Mouse (Mus musculus) cerebellum, adult 2 months (tissue): Measurements from ENCODE around the gene Efcab6.

Experiments used
- CTCF ChIP-seq: fragments of 200-500 bp; IDR thresholded peaks from 2 replicates; pipeline ENCODE4 v1.5.1; 2011; ENCODE audit warnings: low read depth, mild to moderate bottlenecking, control low read depth, low read length, moderate library complexity, borderline replicate concordance; ENCODE audit not compliant: insufficient read depth
- POLR2A ChIP-seq: fragments of 200-500 bp; IDR thresholded peaks from 2 replicates; pipeline ENCODE4 v1.6.1; 2011; ENCODE audit warnings: low read length, control low read depth, borderline replicate concordance; ENCODE audit not compliant: insufficient read depth

DNA sequence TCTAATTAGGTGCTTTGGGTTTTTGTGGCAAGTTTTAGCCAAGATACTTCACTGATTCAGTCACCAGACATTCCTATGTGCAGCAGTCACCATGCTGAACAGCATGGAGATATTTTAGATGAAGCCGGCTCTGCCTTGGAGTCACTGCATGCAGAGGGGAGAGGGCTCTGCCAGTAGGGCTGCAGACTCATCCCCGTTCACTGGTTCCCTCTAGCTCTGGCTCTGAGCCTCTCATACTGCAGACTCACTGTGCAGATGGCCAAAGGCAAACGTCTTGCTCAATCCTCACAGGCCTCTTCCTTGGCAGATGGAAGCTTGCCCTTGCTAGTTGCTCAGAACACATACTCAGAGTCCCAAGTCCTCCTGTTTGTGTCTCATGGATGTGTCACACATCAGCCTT is 139.8 kb downstream of the Efcab6 start:
- no peak for TF ChIP-seq POLR2A
- TF ChIP-seq CTCF, result no peak
